Mouse (Mus musculus) CH12.LX (cell line): ENCODE measurements around the gene Ppox.

Experiments
- BHLHE40 ChIP-seq: IDR thresholded peaks from 2 replicates; pipeline ENCODE4 v1.6.1; 2011; ENCODE audit warnings: mild to moderate bottlenecking, low read depth, low read length, improper control_type of control experiment
- CHD2 ChIP-seq: IDR thresholded peaks from 2 replicates; pipeline ENCODE4 v1.6.1; 2011; ENCODE audit warnings: low read length, improper control_type of control experiment
- CTCF ChIP-seq, 2 experiments: IDR thresholded peaks in 1 of 2; conservative IDR thresholded peaks in 1 of 2; 2 replicates each; pipeline ENCODE4 v1.5.1; 2011 to 2012; ENCODE audit warnings: low read depth in 2 of 2, low read length in 2 of 2, improper control_type of control experiment in 1 of 2, inconsistent platforms in 1 of 2, mild to moderate bottlenecking in 1 of 2, moderate library complexity in 1 of 2
- E2F4 ChIP-seq: IDR thresholded peaks from 2 replicates; pipeline ENCODE4 v1.6.1; 2011; ENCODE audit warnings: low read depth, low read length, improper control_type of control experiment; ENCODE audit not compliant: insufficient replicate concordance
- EP300 ChIP-seq: IDR thresholded peaks from 2 replicates; pipeline ENCODE4 v1.6.1; 2011; ENCODE audit warnings: low read length, improper control_type of control experiment
- HCFC1 ChIP-seq: IDR thresholded peaks from 2 replicates; pipeline ENCODE4 v1.6.1; 2012; ENCODE audit warnings: low read depth, mild to moderate bottlenecking, inconsistent platforms, low read length, improper control_type of control experiment
- IRF4 ChIP-seq: IDR thresholded peaks from 2 replicates; pipeline ENCODE4 v1.6.1; 2014; ENCODE audit warnings: low read depth, mild to moderate bottlenecking, inconsistent platforms, low read length, improper control_type of control experiment
- JUN ChIP-seq: IDR thresholded peaks from 2 replicates; pipeline ENCODE4 v1.6.1; 2011; ENCODE audit warnings: low read depth, mild to moderate bottlenecking, low read length, improper control_type of control experiment, moderate library complexity; ENCODE audit not compliant: insufficient read depth
- MXI1 ChIP-seq: IDR thresholded peaks from 2 replicates; pipeline ENCODE4 v1.6.1; 2011; ENCODE audit warnings: mild to moderate bottlenecking, low read depth, low read length, improper control_type of control experiment
- POLR2A ChIP-seq: IDR thresholded peaks from 2 replicates; pipeline ENCODE4 v1.6.1; 2011; ENCODE audit warnings: low read depth, mild to moderate bottlenecking, improper control_type of control experiment, low read length
- POLR2AphosphoS2 ChIP-seq: IDR thresholded peaks from 2 replicates; pipeline ENCODE4 v1.6.1; 2011; ENCODE audit warnings: low read depth, low read length, improper control_type of control experiment
- ZC3H11A ChIP-seq: IDR thresholded peaks from 2 replicates; pipeline ENCODE4 v1.6.1; 2012; ENCODE audit warnings: low read depth, mild to moderate bottlenecking, inconsistent platforms, low read length, improper control_type of control experiment
- ZMIZ1 ChIP-seq: IDR thresholded peaks from 2 replicates; pipeline ENCODE4 v1.6.1; 2012; ENCODE audit warnings: low read depth, mild to moderate bottlenecking, inconsistent platforms, low read length, improper control_type of control experiment
- ZNF384 ChIP-seq: IDR thresholded peaks from 2 replicates; pipeline ENCODE4 v1.6.1; 2012; ENCODE audit warnings: low read depth, low read length, improper control_type of control experiment, inconsistent platforms

GRCm38 (mm10) chr1:171246709-171247452 is 34.1 kb downstream of the Ppox start:
- TF ChIP-seq POLR2A (peak; percentile 93), BHLHE40 (0 out of 2 replicates have a peak, but pooled peaks have one; percentile 22), CTCF (conservative IDR thresholded peaks at IDR 0.05 in 1 of 2, IDR thresholded peaks at IDR 0.05 in 1 of 2; ENCODE audit: low read depth in 2 of 2, low read length in 2 of 2) (peak; percentile 52 to 88; a peak in 3 of 4 replicates), CHD2 (peak; percentile 58), MXI1 (peak; percentile 71), ZC3H11A (no peak), ZMIZ1 (no peak; the same call in 1 of the 2 replicates), POLR2AphosphoS2 (no peak), JUN (no peak), ZNF384 (no peak), E2F4 (peak; percentile 65; the same call in 1 of the 2 replicates), IRF4 (peak; percentile 73), EP300 (no peak), HCFC1 (peak; percentile 97)
